Mouse (Mus musculus): ENCODE data around the gene Nudt17.
"Not testable (repeated sequence)": the region's sequence is repeated elsewhere in the genome, so short reads cannot be mapped to it uniquely, and the experiment has no call there.

Nudt17 gene

DNA sequence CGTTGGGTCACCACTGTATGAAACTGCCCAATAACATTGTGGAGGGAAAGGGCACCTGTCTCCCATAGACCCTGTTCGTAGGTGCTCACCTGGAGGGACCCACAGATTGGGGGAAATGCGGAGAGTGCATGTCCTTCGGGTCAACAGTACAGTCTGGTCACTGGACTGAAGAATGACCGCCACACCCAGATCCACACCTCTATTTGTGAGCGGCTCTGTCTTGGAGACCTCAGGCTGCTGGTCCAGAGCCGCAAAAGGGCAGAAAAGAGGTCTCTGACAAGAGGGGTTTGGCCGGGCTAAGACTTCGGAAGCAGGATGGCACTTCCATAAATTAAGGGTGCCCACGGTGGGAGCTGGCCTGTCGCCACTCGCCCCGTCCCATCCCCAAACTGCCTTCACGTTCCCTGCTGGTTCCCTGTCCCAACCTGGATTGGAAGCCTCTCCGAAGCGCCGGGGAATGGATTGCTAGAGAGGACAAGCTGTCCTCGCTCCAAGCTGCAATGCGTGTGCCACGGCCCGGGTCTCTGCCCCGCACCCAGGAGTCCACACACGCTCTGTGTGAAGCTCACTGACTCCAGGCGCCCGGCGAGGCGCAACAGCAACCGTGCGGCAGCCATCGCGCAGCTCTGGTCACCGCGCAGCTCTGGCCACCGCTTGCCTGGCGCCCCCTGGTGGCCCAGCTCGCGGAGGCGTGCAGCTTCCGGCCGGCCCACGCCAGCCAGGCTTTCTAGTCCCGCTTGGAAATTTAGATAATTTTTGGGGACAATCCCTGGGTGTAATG lies at the start of gene Nudt17:
Gene Nudt17, minus strand, starts transcription at position 660 of the 781 bp plus-strand sequence.
- DNase-seq (ENCODE audit: low read depth, low spot score): no peak

DNA sequence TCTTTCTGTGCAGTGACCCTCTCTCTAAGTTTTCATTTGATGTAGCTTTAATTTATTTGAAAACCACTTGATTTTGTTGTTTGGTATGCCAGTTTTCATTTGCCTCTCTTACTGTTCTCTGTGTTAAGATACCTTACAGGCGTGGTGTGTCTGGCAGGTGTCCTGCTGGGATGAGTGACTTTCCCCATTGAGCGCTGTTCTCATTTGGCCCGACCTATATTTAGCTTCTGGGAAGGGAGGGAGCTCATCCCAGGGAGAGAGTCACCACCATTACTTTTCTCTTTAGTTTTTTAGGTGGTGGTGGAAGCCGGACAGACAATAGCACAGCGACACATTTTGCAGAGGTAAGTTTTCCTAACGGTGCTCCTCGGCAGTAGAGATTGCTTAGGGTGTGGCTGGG lies 49.3 kb upstream of the Nudt17 start:
- DNase-seq (ENCODE audit: low read depth, low spot score): no peak

- DNase-seq (ENCODE audit: low read depth, low spot score): no peak
Measured at GRCm38 (mm10) chr3:96755935-96756334, 47.6 kb upstream of the Nudt17 start.

DNA sequence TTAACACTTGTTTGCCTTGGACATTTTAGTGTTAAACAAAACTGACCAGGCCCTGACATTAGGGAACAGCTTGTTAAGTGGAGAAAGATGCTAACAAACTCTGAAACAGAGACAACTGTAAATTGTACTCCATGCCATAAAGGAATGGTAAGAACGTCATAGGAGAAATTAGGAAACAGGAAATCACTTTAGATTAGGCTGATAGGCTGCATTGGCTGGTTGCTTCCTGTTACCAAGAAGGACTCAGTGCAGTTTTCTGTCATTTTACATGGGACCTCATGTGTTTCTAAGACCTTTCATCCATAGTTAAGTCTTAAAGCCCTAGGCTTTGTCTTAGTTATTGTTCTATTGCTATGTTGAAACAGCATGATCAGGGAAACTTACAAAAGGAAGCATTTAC lies 38.5 kb upstream of the Nudt17 start:
- no peak for DNase-seq (ENCODE audit: low read depth, low spot score)

DNA sequence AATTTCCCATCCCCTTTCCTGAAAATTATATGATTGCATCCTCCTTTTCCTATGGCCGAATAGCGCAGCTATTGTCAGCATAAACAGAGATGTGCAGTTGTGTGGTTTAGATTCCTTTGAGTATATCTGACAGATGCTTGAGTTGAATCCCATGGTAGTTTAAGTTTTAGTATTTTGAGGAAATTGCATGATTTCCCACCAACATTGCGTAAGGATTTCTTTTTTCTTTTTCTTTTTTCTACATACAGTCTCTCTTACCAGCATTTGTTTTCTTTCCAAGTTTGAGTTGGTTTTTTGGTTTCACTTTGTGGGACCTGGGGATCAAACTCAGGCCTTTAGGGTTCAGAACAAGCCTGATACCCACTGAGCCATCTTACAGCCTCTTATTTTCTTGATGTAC lies 36.0 kb upstream of the Nudt17 start:
- no peak for DNase-seq (ENCODE audit: low read depth, low spot score)

DNA sequence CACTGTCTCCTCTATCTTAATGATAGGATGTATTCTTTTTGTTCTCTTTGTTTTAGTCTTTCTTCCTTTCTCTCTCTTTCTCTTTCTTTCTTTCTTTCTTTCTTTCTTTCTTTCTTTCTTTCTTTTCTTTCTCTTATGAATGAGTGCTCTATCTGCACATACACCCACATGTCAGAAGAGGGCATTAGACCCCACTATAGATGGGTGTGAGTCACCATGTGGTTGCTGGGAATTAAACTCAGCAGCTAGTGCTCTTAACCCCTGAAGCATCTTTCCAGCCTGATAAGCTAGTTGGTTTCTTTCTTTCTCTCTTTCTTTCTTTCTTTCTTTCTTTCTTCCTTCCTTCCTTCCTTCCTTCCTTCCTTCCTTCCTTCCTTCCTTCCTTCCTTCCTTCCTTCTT lies 31.9 kb upstream of the Nudt17 start:
- DNase-seq (ENCODE audit: low read depth, low spot score): not testable (repeated sequence)

DNA sequence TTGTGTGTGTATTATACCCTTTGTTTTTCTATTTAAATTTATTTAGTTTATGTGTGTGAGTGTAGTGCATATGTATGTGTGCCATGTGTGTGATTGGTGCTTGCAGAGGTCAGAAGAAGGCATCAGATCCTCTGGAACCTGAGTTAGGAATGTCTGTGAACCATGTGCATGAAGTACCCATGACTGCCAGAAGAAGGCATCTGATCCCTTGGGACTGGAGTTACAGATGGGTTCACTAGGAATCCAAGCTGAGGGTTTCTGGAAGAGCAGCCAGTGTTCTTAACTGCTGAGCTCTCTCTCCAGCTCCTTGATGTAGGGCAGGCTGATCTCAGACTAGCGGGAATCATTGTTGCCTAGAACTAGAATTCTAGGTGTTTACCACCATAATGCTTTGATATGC lies 29.6 kb upstream of the Nudt17 start:
- no peak for DNase-seq (ENCODE audit: low read depth, low spot score)

GRCm38 (mm10) chr3:96737013-96737740 lies 28.8 kb upstream of the Nudt17 start:
- DNase-seq (ENCODE audit: low read depth, low spot score): no peak

DNA sequence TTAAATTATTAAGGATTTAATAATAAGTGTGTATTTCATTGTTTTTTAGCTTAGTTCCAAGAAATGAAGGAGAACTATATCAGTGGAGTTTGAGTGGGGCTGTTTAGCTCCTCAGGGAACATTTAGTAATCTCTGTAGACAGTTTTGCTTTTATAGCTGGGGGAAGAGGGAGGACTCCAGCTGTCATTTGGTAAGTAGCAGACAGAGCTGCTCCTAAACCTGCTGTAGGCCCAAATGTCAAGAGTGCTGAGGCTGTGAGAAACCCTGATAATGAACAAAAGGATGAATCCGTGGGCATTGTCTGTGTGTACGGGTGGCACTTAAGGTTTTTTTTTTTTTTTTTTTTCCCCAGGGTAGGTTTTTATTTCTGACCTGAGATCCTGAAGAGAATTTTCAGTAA lies 26.8 kb upstream of the Nudt17 start:
- DNase-seq (ENCODE audit: low read depth, low spot score): no peak

DNA sequence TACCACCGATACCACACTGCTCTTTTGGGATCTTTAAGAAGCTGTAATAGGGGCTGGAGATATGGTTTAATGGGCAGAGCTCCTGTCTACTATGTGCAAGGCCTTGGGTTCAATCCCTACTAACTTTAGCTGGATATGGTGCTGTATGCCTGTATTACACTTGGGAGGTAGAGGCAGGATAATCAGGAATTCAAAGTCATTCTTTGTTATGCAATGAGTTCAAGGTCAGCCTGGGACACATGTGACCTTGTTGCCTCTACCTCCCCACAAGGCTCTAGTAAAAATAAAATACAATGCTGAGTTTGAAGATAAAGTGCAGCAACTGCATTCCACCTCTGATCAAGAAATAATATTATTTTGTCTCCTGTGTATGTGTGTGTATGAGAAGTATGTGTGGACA lies 25.6 kb upstream of the Nudt17 start:
- DNase-seq (ENCODE audit: low read depth, low spot score): no peak

DNA sequence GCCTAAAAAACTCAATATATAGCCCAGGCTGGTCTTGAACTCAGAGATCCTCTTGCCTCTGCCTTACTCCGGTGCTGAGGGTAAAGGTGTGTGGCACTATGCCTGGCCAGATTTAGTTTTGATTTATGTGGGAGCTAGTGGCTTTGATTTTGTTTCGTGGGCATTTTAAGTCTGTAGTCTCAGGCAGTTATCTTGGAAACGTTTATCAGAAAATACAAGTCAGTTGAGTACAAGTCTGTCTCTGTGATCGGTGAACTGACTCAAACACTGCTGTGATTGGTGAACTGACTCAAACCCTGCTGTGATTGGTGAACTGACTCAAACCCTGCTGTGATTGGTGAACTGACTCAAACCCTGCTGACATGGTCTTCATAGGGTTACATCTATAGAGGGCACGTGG lies 22.4 kb upstream of the Nudt17 start:
- DNase-seq (ENCODE audit: low read depth, low spot score): no peak

DNA sequence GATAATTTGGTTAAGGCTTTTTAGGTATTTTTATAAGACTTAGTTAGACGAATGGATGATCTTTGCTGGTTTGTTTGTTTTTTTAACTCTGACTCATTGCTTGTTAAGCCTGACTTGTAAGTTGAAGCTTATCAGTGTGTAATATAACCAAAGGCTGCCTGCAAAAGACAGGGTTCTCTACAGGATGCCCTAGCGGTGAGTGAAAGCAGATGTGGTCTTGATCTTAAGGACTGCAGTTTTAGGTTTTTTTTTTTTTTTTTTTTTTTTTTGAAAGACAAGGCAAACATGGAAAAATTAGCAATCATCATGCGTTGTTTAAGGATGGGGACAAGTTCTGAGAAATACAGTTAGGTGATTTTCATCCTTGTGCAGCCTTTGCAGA lies 21.0 kb upstream of the Nudt17 start:
- DNase-seq (ENCODE audit: low read depth, low spot score): no peak

DNA sequence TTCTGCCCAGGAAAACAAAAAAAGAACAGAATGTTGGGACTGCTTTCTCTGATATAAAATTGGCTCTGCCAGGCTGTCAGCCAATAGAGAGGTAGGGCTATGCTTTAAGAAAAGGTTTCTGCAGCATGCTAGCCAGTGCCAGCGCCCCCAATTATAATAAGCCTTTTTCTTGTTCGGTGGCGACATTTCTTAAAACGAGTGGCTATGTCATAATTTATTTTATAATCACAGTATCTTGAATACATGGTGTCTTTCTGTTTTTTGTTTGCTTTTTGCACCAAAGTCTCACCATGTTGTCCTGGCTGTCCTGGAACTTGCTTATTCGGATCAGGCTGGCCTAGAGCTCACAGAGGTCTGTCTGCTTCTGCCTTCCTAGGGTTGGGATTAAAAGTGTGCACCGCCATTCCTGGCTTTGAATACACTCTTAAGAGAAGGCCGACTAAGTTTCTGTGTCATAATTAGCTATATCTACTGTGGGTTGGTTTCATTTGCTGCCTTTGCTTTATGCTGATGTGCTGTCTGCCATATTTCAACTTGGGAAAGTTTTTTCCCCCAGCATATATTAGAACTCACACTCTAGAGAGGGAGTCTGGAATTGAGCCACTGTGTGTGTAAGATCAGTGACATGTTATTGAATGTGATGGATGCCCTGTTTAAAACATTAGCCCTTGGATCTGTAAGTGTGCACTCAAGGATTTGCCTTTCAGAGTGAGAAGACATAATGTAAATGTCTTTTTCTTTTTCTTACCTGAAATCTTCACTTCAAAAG lies 20.5 kb upstream of the Nudt17 start:
- no peak for DNase-seq (ENCODE audit: low read depth, low spot score)

DNA sequence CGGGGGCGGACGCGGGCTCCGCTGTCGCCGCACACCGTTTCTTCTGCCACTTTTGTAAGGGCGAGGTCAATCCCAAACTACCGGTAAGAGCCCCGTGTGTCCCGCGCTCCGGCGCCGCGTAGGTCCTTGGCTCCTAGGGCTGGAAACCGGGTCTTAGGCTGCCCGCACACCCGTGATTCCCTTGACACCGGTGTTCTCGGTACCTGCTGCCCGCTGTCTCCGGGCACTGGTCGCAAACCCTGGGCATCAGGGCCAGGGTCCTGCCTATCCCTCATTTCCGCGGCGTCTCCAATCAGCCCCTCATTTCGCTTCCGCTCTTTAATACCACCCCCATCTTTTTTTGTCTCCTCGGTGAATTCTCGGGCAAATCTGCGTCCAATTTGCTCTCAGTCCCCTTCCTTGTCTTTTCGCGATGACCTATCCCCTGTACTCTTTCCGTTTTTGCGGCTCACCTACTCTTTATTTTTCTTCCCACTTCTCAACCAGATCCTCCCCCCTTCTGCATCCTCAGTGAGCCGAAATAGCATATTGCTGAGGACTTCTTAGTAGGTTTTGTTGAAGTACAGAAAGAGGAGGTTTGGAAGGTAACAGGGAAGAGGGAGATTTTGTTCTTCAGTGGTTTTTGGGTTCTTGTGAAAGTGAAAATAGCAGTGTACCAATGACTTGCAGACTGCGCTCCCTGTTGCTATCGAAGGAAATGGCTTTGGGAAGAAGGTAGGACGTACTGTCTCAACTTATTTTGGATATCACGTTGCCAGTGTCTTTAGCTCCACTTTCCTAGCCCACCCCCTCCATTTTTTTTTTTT lies 19.7 kb upstream of the Nudt17 start:
- no peak for DNase-seq (ENCODE audit: low read depth, low spot score)

GRCm38 (mm10) chr3:96727343-96727827 lies 19.0 kb upstream of the Nudt17 start, which contains the start of the genes Polr3c and Rnf115:
Gene Polr3c, minus strand, starts transcription at chr3:96727628.
Gene Rnf115, plus strand, starts transcription at chr3:96727664.
- DNase-seq (ENCODE audit: low read depth, low spot score): peak; percentile 71

- no peak for DNase-seq (ENCODE audit: low read depth, low spot score)
Measured at GRCm38 (mm10) chr3:96719173-96719572, 10.8 kb upstream of the Nudt17 start.

DNA sequence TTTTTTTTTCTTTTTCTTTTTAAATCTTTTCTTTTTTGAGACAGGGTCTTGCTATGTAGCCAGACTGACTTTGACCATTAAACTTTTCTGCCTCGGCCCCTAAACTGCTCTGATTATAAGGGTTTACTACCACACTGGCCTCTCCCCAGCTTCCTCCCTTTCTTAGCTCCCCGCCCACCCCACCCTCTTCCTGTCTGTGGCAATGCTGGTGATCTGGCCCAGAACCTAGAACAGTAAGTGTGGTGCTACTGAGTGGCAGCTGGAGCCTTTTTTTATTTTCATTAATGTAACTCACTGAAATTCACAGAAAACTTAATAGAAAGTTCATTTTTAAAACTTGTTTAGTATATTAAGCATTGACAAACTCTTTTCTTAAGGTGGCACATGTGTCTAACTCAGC lies 7.5 kb upstream of the Nudt17 start:
- DNase-seq (ENCODE audit: low read depth, low spot score): no peak

- no peak for DNase-seq (ENCODE audit: low read depth, low spot score)
Measured at GRCm38 (mm10) chr3:96714286-96714685, 5.9 kb upstream of the Nudt17 start.

GRCm38 (mm10) chr3:96708684-96709064 lies 312 bp upstream of the Nudt17 start:
- DNase-seq (ENCODE audit: low read depth, low spot score): no peak

- no peak for DNase-seq (ENCODE audit: low read depth, low spot score)
Measured at GRCm38 (mm10) chr3:96706984-96707383, 1.4 kb downstream of the Nudt17 start.

DNA sequence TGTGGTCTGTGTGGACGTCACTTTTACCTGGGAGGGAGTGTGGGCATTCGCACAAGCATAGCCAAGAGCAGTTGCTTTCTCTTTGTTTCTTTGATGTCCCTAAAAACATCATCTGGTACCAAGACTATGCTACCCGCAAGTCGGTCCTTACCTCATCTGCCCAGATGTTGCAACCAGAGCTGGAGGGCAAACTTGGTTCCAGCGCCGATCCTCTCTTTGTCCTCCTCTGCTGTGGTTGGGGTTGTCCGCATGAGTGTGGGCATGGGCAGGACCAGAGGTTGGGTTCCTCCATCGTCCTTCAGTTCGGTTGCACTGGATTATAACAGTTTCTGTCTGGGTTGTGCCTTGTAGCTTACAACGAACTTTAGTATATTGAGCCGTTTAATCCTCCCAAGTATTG lies 2.1 kb downstream of the Nudt17 start:
- DNase-seq (ENCODE audit: low read depth, low spot score): no peak

Measured in WW6 (cell line).